Mouse (Mus musculus): ENCODE data around the gene Syt13.

DNA sequence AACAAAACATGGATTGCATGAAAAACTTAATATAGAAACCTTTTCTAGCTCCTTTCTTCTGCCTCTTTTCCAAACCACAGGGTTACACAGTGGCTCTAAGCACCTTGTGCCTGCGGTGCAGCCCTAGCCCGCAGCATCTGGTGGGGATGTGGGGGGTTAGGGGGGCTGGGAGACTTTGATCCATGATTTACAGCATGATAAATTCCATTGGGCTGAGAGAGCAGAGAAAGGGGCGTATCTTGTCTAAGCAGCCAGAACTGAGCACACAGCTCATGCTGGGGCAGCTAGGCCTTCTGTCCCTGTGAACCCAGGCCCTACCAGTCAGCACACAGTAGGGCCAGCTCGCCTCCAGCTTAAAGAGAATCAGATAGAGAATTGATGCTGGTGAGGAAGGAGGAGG lies 90.1 kb downstream of the Syt13 start:
- TF ChIP-seq PAX5 (IDR thresholded peaks at IDR 0.05; ENCODE audit: low read length) (no peak), ZNF384 (IDR thresholded peaks at IDR 0.05; ENCODE audit: low read depth, low read length) (no peak), CTCF (conservative IDR thresholded peaks at IDR 0.05 in 1 of 2, IDR thresholded peaks at IDR 0.05 in 1 of 2; ENCODE audit: low read depth in 2 of 2, low read length in 2 of 2) (no peak), POLR2AphosphoS2 (IDR thresholded peaks at IDR 0.05; ENCODE audit: low read depth, low read length) (no peak), POLR2A (IDR thresholded peaks at IDR 0.05; ENCODE audit: low read depth, low read length) (no peak), CHD2 (IDR thresholded peaks at IDR 0.05; ENCODE audit: low read length) (no peak), USF2 (conservative IDR thresholded peaks at IDR 0.05; ENCODE audit: low read depth, low read length) (no peak)

Measured in CH12.LX (cell line).